Mouse (Mus musculus): ENCODE results near the gene Mettl7a2.
"Not testable (repeated sequence)": the region's sequence is repeated elsewhere in the genome, so short reads cannot be mapped to it uniquely, and the experiment has no call there.

The Mettl7a2 gene

GRCm38 (mm10) chr15:100341314-100341980 is 11.6 kb upstream of the Mettl7a2 start:
- peak in 1 of 2 experiments; percentile 43 for DNase-seq

- peak; percentile 40 to 61 for DNase-seq
These were observed 7.5 kb upstream of the Mettl7a2 start for GRCm38 (mm10) chr15:100345484-100345883.

GRCm38 (mm10) chr15:100346761-100347160 is 6.2 kb upstream of the Mettl7a2 start:
- peak; percentile 87 to 92 for DNase-seq

- peak; percentile 77 to 91 for DNase-seq
These were observed 3.5 kb upstream of the Mettl7a2 start for GRCm38 (mm10) chr15:100349496-100349895.

DNA sequence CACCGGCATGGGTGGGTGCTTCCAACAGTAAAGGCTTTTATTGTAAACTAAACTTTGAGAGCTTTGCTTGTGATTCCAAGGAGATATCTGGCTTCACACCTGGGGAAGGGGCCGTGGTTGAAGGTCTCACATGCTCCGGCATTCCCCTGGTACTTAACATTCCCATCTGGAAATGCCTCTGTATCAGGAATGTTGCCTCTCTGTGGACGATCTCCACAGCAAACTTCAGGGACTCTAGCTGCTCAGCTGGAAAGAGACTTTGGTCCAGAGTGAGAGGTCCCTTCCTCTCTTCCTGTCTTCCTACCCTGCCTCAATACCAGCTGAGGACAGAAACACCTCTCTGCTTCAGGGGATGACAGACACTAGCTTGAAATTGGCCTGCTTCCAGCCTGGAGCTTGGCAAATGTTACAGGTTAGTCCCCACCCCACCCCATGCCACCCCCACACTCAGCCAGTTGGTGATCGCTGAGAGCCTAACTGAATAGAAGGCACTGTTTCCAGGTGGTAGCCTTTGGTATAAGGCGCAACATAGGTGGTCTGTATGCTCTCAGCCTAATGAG is 1.4 kb upstream of the Mettl7a2 start:
- peak; percentile 60 to 77 for DNase-seq

DNA sequence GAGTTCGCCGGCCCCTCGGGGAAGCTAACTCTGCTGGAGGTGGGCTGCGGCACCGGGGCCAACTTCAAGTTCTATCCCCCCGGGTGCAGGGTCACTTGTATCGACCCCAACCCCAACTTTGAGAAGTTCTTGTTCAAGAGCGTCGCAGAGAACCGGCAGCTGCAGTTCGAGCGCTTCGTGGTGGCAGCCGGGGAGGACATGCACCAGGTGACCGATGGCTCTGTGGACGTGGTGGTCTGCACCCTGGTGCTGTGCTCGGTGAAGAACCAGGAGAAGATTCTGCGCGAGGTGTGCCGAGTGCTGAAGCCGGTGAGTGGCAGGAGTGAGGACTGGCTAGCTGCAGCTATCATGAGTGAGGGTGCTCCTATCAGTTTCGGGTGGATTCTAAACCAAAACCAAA is 399 bp downstream of the Mettl7a2 start:
- not testable (repeated sequence) for DNase-seq

DNA sequence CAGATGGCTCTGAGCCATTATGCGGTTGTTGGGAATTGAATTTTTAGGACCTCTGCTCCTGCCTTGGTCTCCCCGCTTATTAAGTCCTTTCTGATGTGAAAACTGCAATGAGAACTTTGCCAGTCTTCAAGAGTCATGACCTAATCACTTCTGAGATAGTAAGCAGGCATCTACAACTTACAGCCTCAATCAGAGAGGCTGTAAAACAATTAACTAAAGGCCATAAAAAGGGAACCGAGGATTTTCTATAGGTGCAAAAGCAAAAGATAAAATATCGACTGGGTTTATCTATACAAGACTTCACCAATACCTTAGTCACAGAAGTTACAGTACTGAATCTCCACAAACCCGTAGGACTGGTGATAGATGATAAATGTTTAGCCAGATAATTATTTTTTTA is 2.9 kb downstream of the Mettl7a2 start:
- no peak for DNase-seq

DNA sequence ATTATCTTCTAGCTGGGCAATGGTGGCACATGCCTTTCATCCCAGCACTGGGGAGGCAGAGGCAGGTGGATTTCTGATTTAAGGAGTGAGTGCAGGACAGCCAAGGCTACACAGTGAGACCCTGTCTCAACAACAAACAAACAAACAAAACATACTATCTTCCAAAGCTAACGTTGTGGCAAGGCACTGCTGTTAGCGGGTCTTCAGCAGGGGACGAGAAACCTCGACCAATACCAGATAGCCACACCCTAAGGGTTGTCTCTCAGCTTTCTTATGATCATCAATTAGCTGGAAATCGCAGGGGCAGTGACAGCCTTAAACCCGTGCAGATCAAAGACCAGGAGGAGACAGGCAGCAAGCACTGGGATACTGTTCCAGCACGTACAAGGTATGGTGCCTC is 11.2 kb downstream of the Mettl7a2 start, which contains the start of gene Higd1c:
TSS of gene Higd1c (plus strand) at position 301 of the 400 bp plus-strand sequence.
- no peak for DNase-seq

- not testable (repeated sequence) for DNase-seq
These were observed 13.0 kb downstream of the Mettl7a2 start for GRCm38 (mm10) chr15:100365967-100366366.

DNA sequence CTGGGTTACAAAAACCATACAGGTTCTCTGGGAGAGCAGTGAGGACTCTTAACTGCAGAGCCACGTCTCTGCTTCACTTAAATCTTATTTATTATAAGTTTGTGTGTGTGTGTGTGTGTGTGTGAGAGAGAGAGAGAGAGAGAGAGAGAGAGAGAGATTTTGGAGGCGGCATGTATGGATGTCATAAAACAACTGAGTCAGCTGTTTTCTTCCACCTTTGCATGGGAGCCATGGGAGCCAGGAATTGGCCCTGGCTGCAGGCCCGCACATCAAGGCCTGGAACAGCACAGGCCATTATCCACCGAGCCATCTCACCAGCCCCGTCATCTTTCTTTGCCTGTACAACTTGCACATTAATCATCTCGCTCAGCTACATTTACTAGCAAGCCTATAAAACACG is 14.1 kb downstream of the Mettl7a2 start:
- no peak for DNase-seq

GRCm38 (mm10) chr15:100375066-100375465 is 22.1 kb downstream of the Mettl7a2 start:
- peak; percentile 65 to 85 for DNase-seq

GRCm38 (mm10) chr15:100377847-100378505 is 25.0 kb downstream of the Mettl7a2 start:
- peak in 1 of 2 experiments; percentile 30 for DNase-seq

GRCm38 (mm10) chr15:100379658-100380057 is 26.7 kb downstream of the Mettl7a2 start:
- DNase-seq: peak in 1 of 2 experiments; percentile 14

DNA sequence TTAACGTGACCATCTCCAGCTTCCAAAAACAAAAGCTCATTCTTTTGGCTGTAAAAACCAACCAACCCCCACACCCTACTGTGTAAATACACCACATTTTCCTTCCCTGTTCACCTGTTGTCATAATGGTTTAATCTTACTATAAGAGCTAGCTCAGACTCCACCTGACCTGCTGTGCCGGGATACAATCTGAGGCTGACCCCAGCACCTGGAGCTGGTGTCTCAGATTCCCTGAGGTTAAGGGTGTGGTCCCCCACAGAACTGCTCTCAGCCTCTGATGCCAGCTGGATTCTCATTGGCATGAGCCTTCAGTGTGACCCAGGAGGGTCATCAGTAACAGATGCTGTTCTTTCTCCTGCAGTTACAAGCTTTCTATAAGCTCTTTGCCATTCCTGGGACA is 27.1 kb downstream of the Mettl7a2 start:
- peak in 1 of 2 experiments; percentile 18 for DNase-seq

DNA sequence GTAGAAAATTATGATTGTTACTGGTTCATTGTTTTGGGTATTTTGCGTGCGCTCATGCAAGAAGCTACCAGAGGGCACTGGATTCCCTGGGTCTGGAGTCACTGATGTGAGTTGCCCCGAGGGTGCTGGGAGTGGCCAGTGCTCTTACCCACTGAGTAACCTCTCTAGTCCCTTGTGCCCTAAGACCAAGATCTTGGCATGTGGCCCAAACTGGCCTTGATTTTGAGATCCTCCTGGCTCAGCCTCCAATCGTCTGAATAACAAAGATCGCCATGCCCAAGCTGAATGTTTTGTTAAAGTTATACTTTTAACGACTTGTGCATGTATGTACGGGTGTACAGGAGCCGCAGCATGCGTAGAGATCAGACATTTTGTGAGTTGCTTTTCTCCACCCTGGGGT is 32.7 kb downstream of the Mettl7a2 start:
- DNase-seq: peak; percentile 44 to 56

GRCm38 (mm10) chr15:100387544-100388223 is 34.7 kb downstream of the Mettl7a2 start:
- peak in 1 of 2 experiments; percentile 32 for DNase-seq

DNA sequence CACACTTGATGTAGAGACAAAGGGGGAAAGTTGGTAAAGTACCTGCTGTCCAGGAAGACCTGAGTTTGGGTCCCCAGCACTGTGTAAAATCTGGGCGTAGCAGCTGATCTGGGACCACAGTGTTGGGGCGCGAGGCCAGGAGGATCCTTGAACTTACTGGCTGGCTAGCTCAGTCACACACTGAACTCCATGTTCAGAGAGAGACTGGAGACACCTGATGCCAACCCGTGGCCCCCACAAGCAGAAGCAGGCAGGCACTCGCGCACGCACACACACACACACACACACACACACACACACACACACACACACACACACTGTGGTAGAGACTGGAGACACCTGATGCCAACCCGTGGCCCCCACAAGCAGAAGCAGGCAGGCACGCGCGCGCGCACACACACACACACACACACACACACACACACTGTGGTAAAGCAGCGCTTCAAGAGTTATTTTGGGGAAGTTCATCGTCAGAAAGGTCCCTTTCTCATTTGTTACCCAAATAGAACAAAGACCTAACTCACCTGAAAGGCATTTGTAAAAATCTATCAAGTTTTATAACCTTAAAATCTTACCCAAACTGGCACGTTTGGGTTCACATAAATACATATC is 35.3 kb downstream of the Mettl7a2 start:
- peak in 1 of 2 experiments; percentile 40 for DNase-seq

- peak in 1 of 2 experiments; percentile 57 for DNase-seq
These were observed 35.9 kb downstream of the Mettl7a2 start for GRCm38 (mm10) chr15:100388886-100389285.

GRCm38 (mm10) chr15:100391066-100391465 is 38.1 kb downstream of the Mettl7a2 start:
- DNase-seq: peak in 1 of 2 experiments; percentile 35

GRCm38 (mm10) chr15:100391599-100391998 is 38.6 kb downstream of the Mettl7a2 start:
- no peak for DNase-seq

DNA sequence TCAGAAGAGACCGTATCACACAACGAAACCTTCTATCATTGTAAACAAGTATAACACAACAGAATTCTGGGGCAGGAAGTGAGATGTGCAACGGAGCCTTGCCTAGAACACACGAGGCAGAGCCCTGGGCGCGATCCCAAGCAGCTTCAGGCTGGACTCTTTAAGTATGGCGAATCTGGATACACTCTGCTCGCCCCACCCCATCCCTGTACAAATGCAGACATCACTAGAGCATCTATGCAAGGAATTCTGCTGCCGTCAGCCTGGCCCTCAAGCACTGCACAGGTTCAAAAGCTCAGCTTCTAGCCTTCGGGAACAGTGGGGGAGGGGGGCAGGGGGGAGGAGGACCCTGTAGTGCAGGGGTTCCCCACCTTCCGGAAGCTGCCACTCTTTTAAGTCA is 40.0 kb downstream of the Mettl7a2 start:
- DNase-seq: no peak

DNA sequence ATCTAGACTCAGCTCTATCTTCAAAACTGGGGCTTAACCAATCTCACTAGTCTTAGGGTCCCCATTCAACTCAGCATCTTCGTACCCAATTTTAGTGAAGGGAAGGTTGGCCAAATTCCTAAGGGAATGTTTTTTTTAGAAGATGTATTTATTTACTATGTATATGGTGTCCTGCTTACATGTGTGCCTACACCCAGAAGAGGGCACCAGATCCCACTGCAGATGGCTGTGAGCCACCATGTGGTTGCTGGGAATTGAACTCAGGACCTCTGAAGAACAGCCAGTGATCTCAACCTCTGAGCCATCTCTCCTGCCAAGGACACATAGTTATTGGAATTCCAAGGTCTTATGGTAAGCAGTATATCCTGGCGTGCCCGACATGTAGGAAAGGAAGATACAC is 42.6 kb downstream of the Mettl7a2 start:
- no peak for DNase-seq

Data from kidney, postnatal 25 days (tissue).